Mouse (Mus musculus) limb, embryonic 11.5 days (tissue): ENCODE measurements at regions not wholly inside any gene's neighbourhood (a gene's known extent, or its start where the extent isn't known, plus 50 kb on each side); places are given as distances from the start of the nearest gene placed in this dataset.

Source experiments
- ATAC-seq: fragments of 200-750 bp; cut with Nextera tagmentation; 2 replicates; pipeline ENCODE4 v1.8.0; 2017; ENCODE audit warnings: low read depth; ENCODE audit not compliant: insufficient number of reproducible peaks, low FRiP score, low TSS enrichment
- DNase-seq: peaks from one replicate; pipeline ENCODE4 v3.0.0-alpha.2; 2015; ENCODE audit warnings: low spot score
- H3K27ac ChIP-seq: fragments of 300-500 bp; sonication (generic); replicated peaks from 2 replicates; pipeline ENCODE4 v1.5.1; 2014; ENCODE audit warnings: low read depth, mild to moderate bottlenecking, low read length
- H3K27me3 ChIP-seq: fragments of 300-500 bp; sonication (generic); 2 replicates; pipeline ENCODE4 v1.6.1; 2014; ENCODE audit warnings: mild to moderate bottlenecking, low read length, mixed read lengths; ENCODE audit not compliant: control insufficient read depth, insufficient read depth
- H3K36me3 ChIP-seq: fragments of 300-500 bp; sonication (generic); 2 replicates; pipeline ENCODE4 v1.6.1; 2014; ENCODE audit warnings: mild to moderate bottlenecking, low read length, moderate library complexity, mixed read lengths; ENCODE audit not compliant: control insufficient read depth, insufficient read depth
- H3K4me1 ChIP-seq: fragments of 300-500 bp; sonication (generic); 2 replicates; pipeline ENCODE4 v1.6.1; 2014; ENCODE audit warnings: low read length, mixed read lengths; ENCODE audit not compliant: control insufficient read depth, insufficient read depth
- H3K4me2 ChIP-seq: fragments of 300-500 bp; sonication (generic); 2 replicates; pipeline ENCODE4 v1.6.1; 2014; ENCODE audit warnings: low read depth, mild to moderate bottlenecking, moderate library complexity; ENCODE audit not compliant: severe bottlenecking
- H3K4me3 ChIP-seq: fragments of 300-500 bp; sonication (generic); 2 replicates; pipeline ENCODE4 v1.5.1; 2014; ENCODE audit warnings: low read depth, low read length
- H3K9ac ChIP-seq: fragments of 300-500 bp; sonication (generic); 2 replicates; pipeline ENCODE4 v1.6.1; 2014; ENCODE audit warnings: mild to moderate bottlenecking, low read length
- H3K9me3 ChIP-seq: fragments of 300-500 bp; sonication (generic); 2 replicates; pipeline ENCODE4 v1.6.1; 2016; ENCODE audit warnings: low read length; ENCODE audit not compliant: control insufficient read depth
- WGBS: fragments of 180-500 bp; shearing (Covaris S2); extraction: QIAGEN DNeasy Blood & Tissue Kit; methylation state at CpG from one replicate; pipeline ENCODE4 v1.1.7; 2014; 5-methylcytosine and 5-hydroxymethylcytosine counted together

- Histone ChIP-seq H3K9ac (no peak overlapping the region), H3K27ac (no peak overlapping the region), H3K4me2 (no peak overlapping the region), H3K4me3 (no peak overlapping the region), H3K4me1 (no peaks in the 10 kb centered on the region), H3K9me3 (no peaks in the 10 kb centered on the region), H3K27me3 (no peaks in the 10 kb centered on the region), H3K36me3 (no peaks in the 10 kb centered on the region)
- peak; percentile 27 for DNase-seq
- no peak for ATAC-seq
- WGBS: 8% methylated on average over 5 of the region's 5 CpGs
Measured at GRCm38 (mm10) chr12:98050057-98050456, 209.2 kb downstream of the Galc start.

- Histone ChIP-seq H3K9ac (no peak overlapping the region), H3K27me3 (no peaks in the 10 kb centered on the region), H3K9me3 (no peaks in the 10 kb centered on the region), H3K36me3 (no peaks in the 10 kb centered on the region), H3K4me2 (no peak overlapping the region), H3K27ac (no peak overlapping the region), H3K4me3 (no peak overlapping the region), H3K4me1 (no peaks in the 10 kb centered on the region)
- 87% methylated on average over 8 of the region's 8 CpGs for WGBS
- no peak for ATAC-seq
- no peak for DNase-seq
Measured at GRCm38 (mm10) chr12:98047765-98048164, 211.5 kb downstream of the Galc start.

GRCm38 (mm10) chr12:98046459-98047440 lies 212.5 kb downstream of the Galc start:
- Histone ChIP-seq H3K4me1 (no peaks in the 10 kb centered on the region), H3K9me3 (no peaks in the 10 kb centered on the region), H3K4me2 (no peak overlapping the region), H3K27ac (no peak overlapping the region), H3K36me3 (no peaks in the 10 kb centered on the region), H3K9ac (no peak overlapping the region), H3K4me3 (no peak overlapping the region), H3K27me3 (no peaks in the 10 kb centered on the region)
- no peak for DNase-seq
- 59% methylated on average over 11 of the region's 11 CpGs for WGBS
- ATAC-seq: no peak

GRCm38 (mm10) chr12:98045784-98046458 lies 213.3 kb downstream of the Galc start:
- Histone ChIP-seq H3K27me3 (no peaks in the 10 kb centered on the region), H3K36me3 (no peaks in the 10 kb centered on the region), H3K27ac (no peak overlapping the region), H3K9me3 (no peaks in the 10 kb centered on the region), H3K4me2 (no peak overlapping the region), H3K4me3 (no peak overlapping the region), H3K9ac (no peak overlapping the region), H3K4me1 (no peaks in the 10 kb centered on the region)
- WGBS: 74% methylated on average over 5 of the region's 5 CpGs
- DNase-seq (no peak), ATAC-seq (no peak)

- 83% methylated on average over 5 of the region's 5 CpGs for WGBS
- Histone ChIP-seq H3K4me2 (no peak overlapping the region), H3K27me3 (no peaks in the 10 kb centered on the region), H3K27ac (no peak overlapping the region), H3K4me1 (no peaks in the 10 kb centered on the region), H3K36me3 (no peaks in the 10 kb centered on the region), H3K4me3 (no peak overlapping the region), H3K9me3 (no peaks in the 10 kb centered on the region), H3K9ac (no peak overlapping the region)
- no peak for DNase-seq
- no peak for ATAC-seq
Measured at GRCm38 (mm10) chr12:98043436-98043835, 215.8 kb downstream of the Galc start.

GRCm38 (mm10) chr12:98039677-98040076 lies 219.6 kb downstream of the Galc start:
- no peaks in the 10 kb centered on the region for H3K36me3 ChIP-seq
- H3K27ac ChIP-seq: no peak overlapping the region
- no peak overlapping the region for H3K4me2 ChIP-seq
- H3K9me3 ChIP-seq: no peaks in the 10 kb centered on the region
- DNase-seq: no peak
- no peaks in the 10 kb centered on the region for H3K4me1 ChIP-seq
- 91% methylated on average over 4 of the region's 4 CpGs for WGBS
- H3K4me3 ChIP-seq: no peak overlapping the region
- no peaks in the 10 kb centered on the region for H3K27me3 ChIP-seq
- no peak for ATAC-seq
- H3K9ac ChIP-seq: no peak overlapping the region

GRCm38 (mm10) chr12:98023655-98024054 lies 235.6 kb downstream of the Galc start:
- Histone ChIP-seq H3K27me3 (no peaks in the 10 kb centered on the region), H3K9ac (no peak overlapping the region), H3K4me1 (no peaks in the 10 kb centered on the region), H3K4me3 (no peak overlapping the region), H3K27ac (no peak overlapping the region), H3K9me3 (no peaks in the 10 kb centered on the region), H3K4me2 (no peak overlapping the region), H3K36me3 (no peaks in the 10 kb centered on the region)
- ATAC-seq (no peak), DNase-seq (no peak)
- 93% methylated on average over 6 of the region's 6 CpGs for WGBS

GRCm38 (mm10) chr12:98014607-98015278 lies 244.5 kb downstream of the Galc start:
- Histone ChIP-seq H3K9me3 (no peaks in the 10 kb centered on the region), H3K27me3 (no peaks in the 10 kb centered on the region), H3K4me2 (no peak overlapping the region), H3K4me3 (no peak overlapping the region), H3K27ac (no peak overlapping the region), H3K36me3 (no peaks in the 10 kb centered on the region), H3K9ac (no peak overlapping the region), H3K4me1 (no peaks in the 10 kb centered on the region)
- DNase-seq (no peak), ATAC-seq (no peak)
- WGBS: 59% methylated on average over 8 of the region's 8 CpGs
